Mouse (Mus musculus) Patski (cell line): Measurements from ENCODE around the gene Tead1. TPM values are rescaled to one million over a fixed set of nuclear protein-coding genes. Genes with fewer than 3 reads are reported as not detected.
A peak's percentile ranks its signal among the peaks of the same experiment; 100 is the strongest.

Source experiments
- ATAC-seq: fragments of 100-300 bp; one replicate; pipeline ENCODE4 v1.8.0; 2021
- CTCF ChIA-PET: fragments of 350-600 bp; sonication (Branson Sonifier 250); formaldehyde crosslinking; loops from one replicate; lab custom pipeline; 2022; ENCODE audit warnings: inconsistent platforms; lab: Charles Lee
- POLR2A ChIA-PET: fragments of 350-600 bp; sonication (Branson Sonifier 250); formaldehyde crosslinking; loops from one replicate; lab custom pipeline; 2022; ENCODE audit warnings: antibody characterized with exemption, inconsistent platforms; lab: Charles Lee
- DNase-seq: peaks from one replicate; pipeline ENCODE4 v3.0.0-alpha.2; 2011; ENCODE audit warnings: low read depth, low spot score
- H3K27me3 ChIP-seq: fragments of 371-371 bp; one replicate; pipeline ENCODE4 v1.5.1; 2021
- CTCF ChIP-seq: fragments of 100-300 bp; IDR thresholded peaks from one replicate; pipeline ENCODE4 v1.5.1; 2021
- in situ Hi-C: fragments of 300-500 bp; cut with MboI; formaldehyde crosslinking; loops from 3 replicates; pipeline ENCODE4 v1.11.1; 2018; ENCODE audit warnings: low pct_unique_long_range_greater_than_20kb, mixed read lengths
- polyA plus RNA-seq: library from polyadenylated mRNA; unstranded; gene quantifications from one replicate; pipeline ENCODE4 v1.2.3, GENCODE M21; 2021

Tead1 gene
- polyA plus RNA-seq, 1 experiment from 2014 or later, result 56.4 TPM

GRCm38 (mm10) chr7:112938959-112939358 lies 259.8 kb downstream of the Tead1 start:
- ATAC-seq, result no peak
- in situ Hi-C loops, result no loop called here
- CTCF ChIA-PET, result no interaction called here
- DNase-seq, result no peak
- POLR2A ChIA-PET, result interaction anchor here (0.7 kb wide), 1 partner anchor 101 kb away, joined by 3 read pairs; no protein-coding TSS in a partner anchor
- no peak for TF ChIP-seq CTCF
- H3K27me3 ChIP-seq, result no peaks in the 10 kb centered on the region

- ATAC-seq (no peak), DNase-seq (no peak)
- no peaks in the 10 kb centered on the region for H3K27me3 ChIP-seq
- POLR2A ChIA-PET, result interaction anchor here (0.6 kb wide), 2 partner anchors 17 to 33 kb away, joined by 3 read pairs; no protein-coding TSS in a partner anchor
- CTCF ChIA-PET, result interaction anchor here (0.5 to 2.1 kb wide), 4 partner anchors 11 to 32 kb away, joined by 3 to 6 read pairs (median 3); no protein-coding TSS in a partner anchor
- in situ Hi-C loops, result no loop called here
- no peak for TF ChIP-seq CTCF
Measured at GRCm38 (mm10) chr7:112942567-112942966, 263.4 kb downstream of the Tead1 start.

- ChIA-PET POLR2A (interaction anchor here (0.6 to 0.7 kb wide), 2 partner anchors 12 to 18 kb away, joined by 3 read pairs; no protein-coding TSS in a partner anchor), CTCF (interaction anchor here (1.2 to 2.1 kb wide), 2 partner anchors 13 to 31 kb away, joined by 3 to 6 read pairs; no protein-coding TSS in a partner anchor)
- TF ChIP-seq CTCF, result no peak
- ATAC-seq, result peak; percentile 65
- no peak for DNase-seq
- no peaks in the 10 kb centered on the region for H3K27me3 ChIP-seq
- in situ Hi-C loops, result no loop called here
Measured at GRCm38 (mm10) chr7:112943056-112943455, 263.9 kb downstream of the Tead1 start.

DNA sequence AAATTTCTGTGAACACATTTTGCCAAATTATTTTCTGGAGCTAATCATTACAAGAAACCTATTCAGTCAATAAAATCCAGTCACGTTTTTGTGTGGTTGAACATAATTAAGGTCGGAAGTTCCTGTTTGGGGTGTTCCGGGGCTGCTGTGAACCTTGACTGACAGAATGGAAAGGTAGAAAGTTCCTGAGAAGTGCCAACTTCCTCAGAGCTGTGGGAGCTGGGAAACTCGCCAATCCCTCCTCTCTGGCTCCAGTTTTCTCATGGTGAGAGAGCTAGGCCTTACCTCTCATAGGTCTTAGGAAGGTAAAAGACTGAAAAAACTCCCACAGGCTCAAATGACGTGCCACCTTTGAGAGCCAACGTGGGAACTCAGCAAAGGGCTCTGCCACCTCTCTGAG lies 267.6 kb downstream of the Tead1 start:
- ATAC-seq, result no peak
- no peak for TF ChIP-seq CTCF
- ChIA-PET POLR2A (interaction anchor here (1.0 kb wide), 1 partner anchor 9 kb away, joined by 5 read pairs; no protein-coding TSS in a partner anchor), CTCF (no interaction called here)
- no peaks in the 10 kb centered on the region for H3K27me3 ChIP-seq
- no peak for DNase-seq
- in situ Hi-C loops, result no loop called here

DNA sequence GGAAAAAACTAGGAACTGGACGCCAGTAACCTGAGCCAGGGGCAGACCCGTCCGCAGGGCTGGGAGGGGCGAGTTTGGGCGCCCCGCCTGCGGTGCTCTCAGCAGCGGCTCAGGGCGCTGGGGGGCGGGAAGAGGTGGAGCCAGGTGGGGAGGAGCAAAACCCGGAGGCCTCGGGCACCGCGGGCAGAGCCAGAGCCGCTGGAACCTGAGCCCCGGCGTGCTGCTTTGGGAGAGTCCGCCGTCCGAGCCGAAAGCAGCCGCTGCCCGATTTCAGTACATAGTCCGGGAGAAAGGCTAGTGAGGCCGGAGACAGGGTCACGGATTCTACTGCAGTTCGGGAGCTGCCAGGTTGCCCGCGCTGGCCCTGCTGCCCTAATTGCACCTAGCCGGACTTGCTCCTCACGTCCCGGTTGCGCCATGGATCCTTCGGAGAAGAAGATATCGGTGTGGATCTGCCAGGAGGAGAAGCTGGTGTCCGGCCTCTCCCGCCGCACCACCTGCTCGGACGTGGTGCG lies 274.7 kb downstream of the Tead1 start, which contains the start of gene Rassf10:
Gene Rassf10 (plus strand): TSS at position 186 of the 515 bp plus-strand sequence.
- no peaks in the 10 kb centered on the region for H3K27me3 ChIP-seq
- TF ChIP-seq CTCF, result no peak
- in situ Hi-C loops, result no loop called here
- DNase-seq, result no peak
- POLR2A ChIA-PET, result no interaction called here
- CTCF ChIA-PET, result interaction anchor here (1.0 kb wide), 1 partner anchor 23 kb away, joined by 3 read pairs; no protein-coding TSS in a partner anchor
- ATAC-seq, result no peak

- DNase-seq (no peak), ATAC-seq (no peak)
- ChIA-PET POLR2A (interaction anchor here (1.5 kb wide), 1 partner anchor 8 kb away, joined by 5 read pairs; no protein-coding TSS in a partner anchor), CTCF (interaction anchor here (1.0 kb wide), 1 partner anchor 9 kb away, joined by 5 read pairs; no protein-coding TSS in a partner anchor)
- no peak for TF ChIP-seq CTCF
- in situ Hi-C loops, result no loop called here
- H3K27me3 ChIP-seq, result no peaks in the 10 kb centered on the region
Measured at GRCm38 (mm10) chr7:112954351-112955102, 275.4 kb downstream of the Tead1 start.

DNA sequence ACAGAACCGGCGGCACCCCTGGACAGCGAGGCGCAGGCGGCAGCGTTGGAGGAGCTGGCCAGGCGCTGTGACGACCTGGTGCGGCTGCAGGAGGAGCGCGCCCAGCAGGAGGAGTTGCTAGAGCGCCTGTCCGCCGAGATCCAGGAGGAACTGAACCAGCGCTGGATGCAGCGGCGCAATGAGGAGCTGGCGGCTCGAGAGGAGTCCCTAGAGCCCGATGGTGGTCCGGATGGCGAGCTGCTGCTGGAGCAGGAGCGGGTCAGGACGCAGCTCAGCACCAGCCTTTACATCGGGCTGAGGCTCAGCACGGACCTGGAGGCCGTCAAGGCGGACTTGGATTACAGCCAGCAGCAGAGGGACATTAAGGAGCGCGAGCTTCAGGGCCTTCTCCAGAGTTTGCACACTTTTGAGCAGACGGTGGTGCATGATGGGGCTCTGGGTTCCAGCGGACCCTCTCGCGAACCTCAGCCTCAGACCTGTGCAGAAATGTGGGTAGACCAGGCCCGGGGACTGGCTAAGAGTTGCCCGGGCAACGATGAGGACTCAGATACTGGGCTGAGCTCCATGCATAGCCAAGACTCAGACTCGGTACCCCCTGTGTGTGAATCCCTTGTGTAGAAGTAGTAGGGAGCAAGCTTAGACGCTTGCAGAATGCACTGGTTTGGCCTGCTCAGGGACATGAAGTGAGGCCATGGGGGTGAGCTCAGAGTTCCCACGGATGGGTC lies 276.1 kb downstream of the Tead1 start:
- no peak for ATAC-seq
- POLR2A ChIA-PET, result interaction anchor here (1.5 to 1.7 kb wide), 2 partner anchors 8 to 14 kb away, joined by 3 to 5 read pairs; no protein-coding TSS in a partner anchor
- TF ChIP-seq CTCF, result no peak
- in situ Hi-C loops, result no loop called here
- H3K27me3 ChIP-seq, result no peaks in the 10 kb centered on the region
- DNase-seq, result no peak
- CTCF ChIA-PET, result interaction anchor here (1.0 to 1.7 kb wide), 2 partner anchors 10 to 13 kb away, joined by 5 to 6 read pairs; no protein-coding TSS in a partner anchor

GRCm38 (mm10) chr7:112955955-112956354 lies 276.8 kb downstream of the Tead1 start:
- CTCF ChIA-PET, result interaction anchor here (1.3 to 1.7 kb wide), 2 partner anchors 13 to 175 kb away, joined by 3 to 6 read pairs; no protein-coding TSS in a partner anchor
- POLR2A ChIA-PET, result interaction anchor here (1.5 to 1.7 kb wide), 2 partner anchors 9 to 15 kb away, joined by 3 to 5 read pairs; no protein-coding TSS in a partner anchor
- no peak for ATAC-seq
- no peaks in the 10 kb centered on the region for H3K27me3 ChIP-seq
- no peak for DNase-seq
- in situ Hi-C loops, result no loop called here
- no peak for TF ChIP-seq CTCF
